Mouse (Mus musculus) G1E (cell line): ENCODE data around the gene Phc2. TPM values are rescaled to one million over a fixed set of nuclear protein-coding genes. Genes with fewer than 3 reads are reported as not detected.

Source experiments
- ATAC-seq: 2 replicates; pipeline ENCODE4 v1.8.0; 2016; ENCODE audit warnings: mild to moderate bottlenecking; ENCODE audit not compliant: insufficient number of reproducible peaks, poor library complexity, low FRiP score, severe bottlenecking; ENCODE audit errors: extremely low read depth
- DNase-seq: peaks from one replicate; pipeline ENCODE4 v3.0.0; 2012; ENCODE audit warnings: low spot score
- H3K27me3 ChIP-seq: 2 replicates; pipeline ENCODE4 v1.6.1; 2012; ENCODE audit warnings: mild to moderate bottlenecking, low read length, inconsistent platforms; ENCODE audit not compliant: insufficient read depth
- H3K36me3 ChIP-seq: replicated peaks from 2 replicates; pipeline ENCODE3; 2012; ENCODE audit warnings: mild to moderate bottlenecking, inconsistent platforms
- H3K4me1 ChIP-seq: 2 replicates; pipeline ENCODE4 v1.6.1; 2012; ENCODE audit warnings: low read depth, low read length, inconsistent platforms, mixed read lengths; ENCODE audit not compliant: insufficient read depth
- H3K4me3 ChIP-seq: 2 replicates; pipeline ENCODE4 v1.5.1; 2012; ENCODE audit warnings: low read depth, mild to moderate bottlenecking, inconsistent platforms, low read length, moderate library complexity, mixed read lengths
- H3K9me3 ChIP-seq: replicated peaks from 2 replicates; pipeline ENCODE4 v1.6.1; 2012; ENCODE audit warnings: inconsistent platforms
- CTCF ChIP-seq: IDR thresholded peaks from 2 replicates; pipeline ENCODE4 v1.5.1; 2012; ENCODE audit warnings: low read depth, low read length, inconsistent platforms, mixed read lengths
- GATA1 ChIP-seq: IDR thresholded peaks from 2 replicates; pipeline ENCODE4 v1.6.1; 2012; ENCODE audit warnings: borderline replicate concordance, low read length, inconsistent platforms, mixed read lengths
- GATA2 ChIP-seq: IDR thresholded peaks from 2 replicates; pipeline ENCODE4 v1.6.1; 2012; ENCODE audit warnings: low read depth, low read length, inconsistent platforms, borderline replicate concordance
- POLR2AphosphoS5 ChIP-seq: IDR thresholded peaks from 2 replicates; pipeline ENCODE4 v1.6.1; 2012; ENCODE audit warnings: low read depth, low read length, inconsistent platforms; ENCODE audit not compliant: insufficient replicate concordance
- TAL1 ChIP-seq: conservative IDR thresholded peaks from 2 replicates; pipeline ENCODE4 v1.6.1; 2012; ENCODE audit warnings: low read depth, low read length, inconsistent platforms, mixed read lengths
- polyA plus RNA-seq: library from polyadenylated mRNA; stranded (reverse); fragments of >175 nt; gene quantifications from 2 replicates; pipeline ENCODE4 v1.2.3, GENCODE M21; 2012
- total RNA-seq, 2 experiments: library from RNA; stranded (forward) in 1 of 2; stranded (reverse) in 1 of 2; fragments of 200-1000 nt in 1 of 2; fragments of >200 nt in 1 of 2; fragmentation: Nextera tagmentation in 1 of 2; gene quantifications; 2 replicates each; pipeline ENCODE4 v1.2.3; 2014 to 2017

The Phc2 gene
- total and polyA plus RNA-seq, 3 experiments, result 16.2 to 121 (median 58.8) TPM

DNA sequence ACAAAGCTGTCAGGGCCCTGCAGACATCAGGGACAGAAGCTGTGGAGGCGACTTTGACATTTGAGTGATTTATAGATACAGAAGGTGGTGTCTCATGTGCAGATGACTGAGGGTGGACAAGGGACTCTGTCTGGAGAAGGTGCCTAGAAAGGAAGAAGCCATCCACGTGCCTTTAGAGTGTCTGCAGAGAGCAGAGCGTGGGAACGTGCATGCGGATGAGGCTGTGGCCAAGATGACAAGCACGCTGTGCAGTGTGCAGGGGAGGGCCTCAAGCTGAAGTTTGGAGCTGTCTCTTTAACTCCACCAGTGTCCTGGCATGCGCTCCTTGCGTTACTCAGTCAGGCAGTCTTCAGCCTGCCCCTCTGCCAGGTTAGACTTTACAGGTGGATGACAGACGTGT lies 34.5 kb downstream of the Phc2 start:
- no peaks in the 10 kb centered on the region for H3K36me3 ChIP-seq
- H3K4me1 ChIP-seq, result no peaks in the 10 kb centered on the region
- ATAC-seq (no peak), DNase-seq (no peak)
- H3K9me3 ChIP-seq, result no peaks in the 10 kb centered on the region
- no peak overlapping the region; the same call in 1 of the 2 replicates for H3K4me3 ChIP-seq
- TF ChIP-seq POLR2AphosphoS5 (no peak), TAL1 (no peak), GATA2 (no peak), GATA1 (no peak), CTCF (no peak)
- H3K27me3 ChIP-seq, result no peaks in the 10 kb centered on the region

DNA sequence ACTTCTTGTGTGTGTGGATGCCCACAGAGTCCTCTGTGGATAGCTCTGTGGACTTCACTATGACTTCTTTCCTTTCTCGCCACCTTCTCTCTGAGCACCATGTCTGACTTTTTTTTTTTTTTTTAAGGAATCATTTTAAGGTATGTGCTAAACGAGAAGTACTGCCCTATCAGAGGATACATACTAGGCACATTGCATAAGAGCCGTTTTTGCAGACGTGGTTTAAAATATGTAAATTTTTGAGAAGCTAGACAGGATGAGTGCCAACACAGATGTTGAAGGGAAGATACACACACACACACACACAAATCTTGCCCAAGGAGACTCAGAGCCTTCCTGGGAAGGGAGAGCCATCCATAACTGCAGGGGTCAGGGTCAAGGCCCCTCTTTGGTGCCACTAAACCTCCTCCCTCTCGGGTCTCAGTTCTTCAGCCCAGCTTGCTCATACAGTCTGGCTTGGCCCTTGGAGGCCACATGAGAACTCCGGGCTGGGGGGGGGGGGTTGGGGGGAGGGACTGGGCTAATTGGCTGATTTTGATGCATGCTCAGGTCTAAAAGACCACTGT lies 35.3 kb downstream of the Phc2 start:
- no peaks in the 10 kb centered on the region for H3K4me1 ChIP-seq
- H3K27me3 ChIP-seq, result no peaks in the 10 kb centered on the region
- DNase-seq (no peak), ATAC-seq (no peak)
- H3K36me3 ChIP-seq, result no peaks in the 10 kb centered on the region
- no peak overlapping the region for H3K4me3 ChIP-seq
- TF ChIP-seq TAL1, result no peak
- TF ChIP-seq GATA2, result no peak
- TF ChIP-seq CTCF, result no peak
- no peak for TF ChIP-seq GATA1
- no peak for TF ChIP-seq POLR2AphosphoS5
- H3K9me3 ChIP-seq, result no peaks in the 10 kb centered on the region

DNA sequence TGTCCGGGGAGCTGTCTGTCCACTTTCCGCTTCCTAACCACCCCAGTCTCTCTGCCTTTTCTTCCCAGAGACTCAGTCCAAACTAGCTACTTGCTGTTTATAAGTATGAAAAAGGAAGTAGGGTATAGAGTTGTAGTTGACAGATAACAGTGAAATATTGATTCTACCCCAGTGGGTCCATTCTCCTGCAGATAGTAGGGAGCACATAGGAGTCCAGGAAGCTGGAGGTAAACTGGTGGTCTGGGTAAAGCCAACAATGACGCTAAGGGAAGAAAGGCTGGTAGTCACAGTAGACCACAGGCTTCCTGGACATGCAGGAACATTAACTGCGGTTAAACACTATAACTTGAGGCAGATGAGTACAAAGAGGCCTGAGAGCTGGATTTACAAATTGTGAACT lies 36.7 kb downstream of the Phc2 start:
- ATAC-seq, result no peak
- H3K4me1 ChIP-seq, result no peaks in the 10 kb centered on the region
- DNase-seq, result no peak
- H3K4me3 ChIP-seq, result no peak overlapping the region
- no peak for TF ChIP-seq GATA1
- TF ChIP-seq TAL1, result no peak
- TF ChIP-seq POLR2AphosphoS5, result no peak
- no peak for TF ChIP-seq CTCF
- no peak for TF ChIP-seq GATA2
- H3K27me3 ChIP-seq, result peaks cover 2% of the 10 kb centered on the region; the same call in 1 of the 2 replicates
- H3K9me3 ChIP-seq, result no peaks in the 10 kb centered on the region
- no peaks in the 10 kb centered on the region for H3K36me3 ChIP-seq

- ATAC-seq (no peak), DNase-seq (no peak)
- Histone ChIP-seq H3K4me3 (no peak overlapping the region), H3K9me3 (no peaks in the 10 kb centered on the region), H3K36me3 (no peaks in the 10 kb centered on the region), H3K4me1 (no peaks in the 10 kb centered on the region), H3K27me3 (peaks cover 4% of the 10 kb centered on the region; the same call in 1 of the 2 replicates)
- TF ChIP-seq GATA1, result no peak
Observed at GRCm38 (mm10) chr4:128692149-128692925, 37.8 kb downstream of the Phc2 start.

- no peak for TF ChIP-seq POLR2AphosphoS5
- no peak for TF ChIP-seq TAL1
- no peak for TF ChIP-seq GATA1
- TF ChIP-seq CTCF, result no peak
- TF ChIP-seq GATA2, result no peak
- Histone ChIP-seq H3K4me3 (no peak overlapping the region), H3K27me3 (peaks cover 9% of the 10 kb centered on the region), H3K9me3 (no peaks in the 10 kb centered on the region), H3K36me3 (no peaks in the 10 kb centered on the region), H3K4me1 (no peaks in the 10 kb centered on the region)
- DNase-seq (no peak), ATAC-seq (no peak)
Observed at GRCm38 (mm10) chr4:128693207-128693606, 38.7 kb downstream of the Phc2 start.

DNA sequence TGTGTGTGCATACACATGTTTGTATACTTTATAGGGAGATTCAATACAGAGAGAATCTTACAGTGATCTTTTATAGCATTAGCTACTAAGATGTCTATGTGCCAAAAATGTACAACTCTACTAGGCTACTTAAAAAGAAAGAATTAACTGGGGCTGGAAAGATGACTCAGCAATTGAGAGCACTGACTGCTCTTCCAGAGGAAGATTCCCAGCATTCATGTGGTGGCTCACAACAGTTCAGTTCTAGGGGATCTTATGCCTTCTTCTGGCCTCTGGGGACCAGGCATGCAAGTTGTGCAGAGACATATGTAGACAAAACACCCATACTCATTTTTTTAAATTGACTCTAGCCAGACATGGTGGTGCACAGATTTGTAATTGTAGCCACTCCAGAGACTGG lies 39.8 kb downstream of the Phc2 start:
- no peaks in the 10 kb centered on the region for H3K36me3 ChIP-seq
- DNase-seq (no peak), ATAC-seq (no peak)
- H3K9me3 ChIP-seq, result no peaks in the 10 kb centered on the region
- H3K27me3 ChIP-seq, result peaks cover 14% of the 10 kb centered on the region
- TF ChIP-seq POLR2AphosphoS5 (no peak), CTCF (no peak), GATA2 (no peak), TAL1 (no peak), GATA1 (no peak)
- H3K4me3 ChIP-seq, result no peak overlapping the region
- H3K4me1 ChIP-seq, result no peaks in the 10 kb centered on the region
